Mouse (Mus musculus) regulatory T cell (primary cell): ENCODE data around the gene Cflar.

ENCODE experiments used
- in situ Hi-C: fragments of 300-600 bp; cut with MboI, MseI; formaldehyde crosslinking; loops from one replicate; pipeline ENCODE4 v1.15.1; 2025; ENCODE audit warnings: high pct_unique_total_duplicates

The Cflar gene

DNA sequence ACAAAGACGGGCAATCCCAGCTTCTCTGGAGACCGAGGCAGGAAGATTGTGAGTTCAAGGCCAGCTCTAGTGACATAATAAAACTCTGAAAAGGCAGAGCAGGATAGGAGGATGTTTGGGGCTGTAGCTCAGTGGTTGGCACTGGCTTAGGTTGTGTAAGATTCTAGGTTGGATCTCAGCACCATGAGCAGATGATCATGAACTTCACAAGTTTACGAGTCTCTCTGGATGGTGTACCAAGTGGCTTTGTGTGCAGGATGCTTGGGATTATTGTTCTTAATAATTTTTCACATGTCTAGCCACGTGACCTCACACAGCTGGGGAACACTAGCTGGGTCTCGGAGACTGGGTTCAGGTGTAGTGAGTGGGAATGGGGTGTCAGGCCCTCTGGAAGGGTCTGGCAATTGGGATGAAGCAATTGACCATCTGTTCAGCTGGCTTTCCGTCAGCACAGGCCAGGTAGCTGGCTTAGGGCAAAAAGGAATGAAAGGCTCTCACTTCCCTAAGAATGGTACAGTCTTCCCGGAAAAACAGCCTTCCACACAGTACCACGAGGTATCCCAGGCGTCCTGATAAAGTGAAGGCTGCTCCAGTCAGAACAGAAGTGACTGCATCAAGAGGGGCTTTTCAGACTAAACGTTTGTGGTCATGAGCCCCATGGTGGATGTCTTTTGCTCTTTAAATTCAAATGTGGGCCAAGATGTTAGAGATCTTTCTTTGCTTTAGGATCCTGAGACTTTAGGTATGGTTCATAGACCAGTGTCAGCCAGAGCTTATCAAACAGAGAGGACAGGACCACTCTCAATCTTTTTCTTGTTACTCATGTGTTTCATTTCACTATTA, 16.7 kb downstream of the Cflar start:
- in situ Hi-C loops, result no loop called here

GRCm38 (mm10) chr1:58728590-58728868, 17.2 kb downstream of the Cflar start:
- in situ Hi-C loops, result no loop called here

DNA sequence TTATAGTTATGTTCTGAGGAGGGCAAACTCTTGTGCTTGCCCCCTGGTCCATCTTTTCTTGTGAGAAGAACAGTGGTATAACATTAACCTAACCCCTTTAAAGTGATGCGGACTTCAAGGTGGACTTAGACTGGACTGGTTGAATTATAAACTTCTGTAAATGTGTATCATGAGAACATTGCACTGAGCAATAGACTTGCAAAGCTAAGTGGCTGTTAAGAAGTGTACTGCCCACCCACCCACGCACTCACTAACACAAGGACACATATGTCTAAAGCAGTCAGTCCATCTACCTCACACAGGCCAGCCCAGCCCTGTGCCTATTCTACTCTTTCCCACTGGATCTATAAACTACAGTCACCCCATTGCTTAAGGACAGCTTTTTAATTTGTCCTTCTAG, 22.3 kb downstream of the Cflar start:
- in situ Hi-C loops, result no loop called here

GRCm38 (mm10) chr1:58734043-58734920, 23.0 kb downstream of the Cflar start:
- in situ Hi-C loops, result no loop called here

GRCm38 (mm10) chr1:58735962-58736361, 24.7 kb downstream of the Cflar start:
- in situ Hi-C loops, result no loop called here

- in situ Hi-C loops, result no loop called here
These were observed 25.7 kb downstream of the Cflar start for GRCm38 (mm10) chr1:58736968-58737367.

DNA sequence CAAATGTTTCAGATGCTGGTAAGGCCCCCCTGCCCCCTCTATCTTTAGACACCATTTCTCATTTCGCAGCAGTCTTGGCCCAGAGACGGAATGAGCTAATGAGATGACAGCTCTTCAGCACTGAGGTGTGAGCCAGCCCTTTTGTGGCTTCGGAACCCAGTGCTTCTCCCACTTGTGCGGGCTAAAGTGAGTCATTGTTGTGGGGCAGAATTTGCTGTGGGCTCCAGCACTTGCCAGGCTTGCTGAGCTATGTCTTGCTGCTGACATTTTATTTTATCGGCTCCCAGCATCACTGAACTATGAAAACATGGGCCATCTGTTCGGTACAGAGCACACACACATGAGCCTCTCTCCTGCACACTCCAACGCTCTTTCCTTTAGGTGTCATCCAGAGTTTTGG, 28.2 kb downstream of the Cflar start:
- in situ Hi-C loops, result no loop called here

GRCm38 (mm10) chr1:58742571-58743021, 31.3 kb downstream of the Cflar start:
- in situ Hi-C loops, result no loop called here

DNA sequence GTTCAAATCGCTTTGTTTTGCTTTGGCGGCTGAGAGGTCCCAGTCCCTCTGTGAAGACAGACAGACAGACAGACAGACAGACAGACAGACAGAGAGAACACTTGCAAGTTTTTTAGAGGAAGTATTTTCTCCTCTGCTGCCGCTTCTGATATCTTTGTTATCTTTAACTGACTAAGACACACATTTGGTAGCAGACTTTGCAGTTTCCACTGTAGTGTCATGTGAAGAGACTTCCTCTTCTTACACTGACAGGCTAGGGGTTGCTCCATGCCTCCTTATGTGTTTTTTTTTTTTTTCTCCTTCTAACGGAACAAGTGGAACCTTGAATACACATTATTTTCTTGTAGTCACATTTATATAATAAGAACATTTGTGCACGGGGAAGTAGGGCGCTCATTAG, 31.9 kb downstream of the Cflar start:
- in situ Hi-C loops, result no loop called here

DNA sequence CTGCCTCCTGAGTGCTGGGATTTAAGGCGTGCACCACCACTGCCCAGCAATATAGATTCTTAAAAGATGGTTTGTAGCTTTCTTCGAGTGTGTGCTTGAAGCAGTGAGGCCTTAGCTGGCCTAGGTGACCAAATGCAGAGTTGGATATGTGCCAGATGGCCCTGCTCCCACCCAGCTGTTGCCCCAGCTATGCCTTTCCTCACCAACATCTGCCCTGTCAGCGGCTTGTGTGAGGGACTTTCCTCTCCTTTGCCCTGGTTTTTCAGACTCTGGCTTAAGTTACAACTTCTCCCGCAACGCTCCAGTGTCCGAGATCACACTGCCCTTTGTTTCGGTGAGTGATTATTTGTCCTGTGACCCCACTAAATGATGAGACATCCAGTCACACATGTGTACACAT, 33.3 kb downstream of the Cflar start:
- in situ Hi-C loops, result no loop called here

DNA sequence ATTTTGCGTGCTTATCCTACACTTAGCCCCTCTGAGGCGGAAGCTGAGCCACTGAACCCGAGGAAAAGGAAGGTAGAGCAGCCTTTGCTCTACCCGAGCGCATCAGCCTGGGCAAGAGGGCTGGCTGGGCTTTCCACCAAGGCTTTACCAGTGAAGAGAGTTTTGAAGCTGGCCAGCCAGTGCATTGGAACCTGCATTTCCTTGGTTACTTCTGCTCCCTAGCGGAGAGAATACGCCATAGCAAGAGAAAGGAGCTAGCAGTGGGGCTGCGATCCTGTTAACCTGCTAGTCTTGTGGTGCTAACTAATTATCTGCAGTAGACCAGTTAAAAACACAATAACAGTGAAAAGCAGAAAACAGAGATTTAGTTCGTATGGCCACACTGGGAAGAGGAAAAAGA, 35.6 kb downstream of the Cflar start:
- in situ Hi-C loops, result no loop called here

GRCm38 (mm10) chr1:58759451-58759850, 48.1 kb downstream of the Cflar start:
- in situ Hi-C loops, result no loop called here

DNA sequence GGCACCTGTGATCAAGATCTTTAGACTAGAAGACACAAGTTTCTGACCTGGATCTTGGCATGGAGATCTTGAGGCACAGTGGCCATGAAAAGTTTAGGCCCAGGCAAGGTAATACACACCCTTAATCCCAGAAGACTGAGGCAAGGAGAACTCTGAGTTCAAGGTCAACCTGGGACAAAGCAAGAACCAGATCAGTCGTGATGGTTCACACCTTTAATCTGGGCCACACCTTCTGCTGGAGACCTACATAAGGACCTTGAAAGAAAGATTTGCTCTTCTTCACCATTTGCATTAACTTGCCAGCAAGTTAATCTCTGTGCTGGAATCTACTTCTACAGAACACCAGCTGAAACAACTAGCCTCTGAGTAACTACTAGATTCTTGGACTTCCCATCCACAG, 49.3 kb downstream of the Cflar start:
- in situ Hi-C loops, result loop anchor here (10.0 kb wide), 1 partner anchor 364 kb away; the partner anchor contains the start of gene Tmem237

DNA sequence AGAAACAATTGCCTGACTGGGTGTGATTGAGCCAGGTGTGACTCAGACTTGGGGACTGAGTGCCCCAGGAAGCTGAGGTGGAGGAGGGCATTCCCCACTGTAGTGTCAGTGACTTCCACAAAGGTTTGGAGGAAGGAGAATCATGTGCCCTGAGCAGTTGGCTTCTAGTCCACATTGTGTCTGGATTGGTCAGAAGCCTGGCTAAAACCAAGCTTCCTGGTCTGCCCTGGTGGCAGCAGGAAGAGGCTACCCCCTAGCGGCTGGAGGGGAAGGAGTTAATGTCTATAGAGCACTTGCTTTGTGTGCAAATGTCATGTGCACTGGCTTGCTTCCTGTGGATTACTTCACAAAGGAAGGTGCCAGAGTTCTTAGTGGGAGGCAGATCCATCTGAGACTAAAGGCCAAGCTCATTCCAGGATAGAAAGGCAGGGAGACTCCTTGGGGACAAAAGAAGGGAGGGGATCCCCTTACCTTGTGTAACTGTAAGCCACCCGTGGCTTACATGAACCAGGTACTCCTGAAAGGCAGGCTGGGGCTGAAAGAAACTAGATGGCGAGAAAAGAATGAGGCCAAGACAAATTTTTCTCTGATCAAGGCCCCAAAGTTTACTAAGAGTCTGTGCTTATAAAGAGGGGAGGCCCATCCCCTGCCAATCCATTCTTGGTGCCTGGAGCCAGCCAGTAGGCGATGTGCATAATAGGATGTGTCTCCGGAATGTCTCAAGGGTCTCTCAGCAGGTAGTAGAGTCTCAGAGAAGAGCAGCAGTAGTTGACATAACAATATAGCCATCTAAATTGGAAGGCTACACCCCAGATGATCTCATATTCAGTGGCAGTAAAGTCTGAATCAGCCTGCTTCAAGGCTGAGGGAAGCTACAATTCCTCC, 50.3 kb downstream of the Cflar start:
- in situ Hi-C loops, result loop anchor here (10.0 kb wide), 1 partner anchor 363 kb away; the partner anchor contains the start of gene Tmem237

- in situ Hi-C loops, result loop anchor here (10.0 kb wide), 1 partner anchor 362 kb away; the partner anchor contains the start of gene Tmem237
These were observed 51.3 kb downstream of the Cflar start for GRCm38 (mm10) chr1:58762576-58762975.

GRCm38 (mm10) chr1:58766446-58766845, 55.1 kb downstream of the Cflar start:
- in situ Hi-C loops, result loop anchor here (5.0 to 10.0 kb wide), 2 partner anchors 231 to 358 kb away; partner anchors contain the start of gene Tmem237

GRCm38 (mm10) chr1:58769136-58769535, 57.8 kb downstream of the Cflar start:
- in situ Hi-C loops, result loop anchor here (5.0 to 10.0 kb wide), 2 partner anchors 228 to 356 kb away; partner anchors contain the start of gene Tmem237

GRCm38 (mm10) chr1:58769701-58770100, 58.4 kb downstream of the Cflar start:
- in situ Hi-C loops, result loop anchor here (5.0 to 10.0 kb wide), 2 partner anchors 228 to 355 kb away; partner anchors contain the start of gene Tmem237

DNA sequence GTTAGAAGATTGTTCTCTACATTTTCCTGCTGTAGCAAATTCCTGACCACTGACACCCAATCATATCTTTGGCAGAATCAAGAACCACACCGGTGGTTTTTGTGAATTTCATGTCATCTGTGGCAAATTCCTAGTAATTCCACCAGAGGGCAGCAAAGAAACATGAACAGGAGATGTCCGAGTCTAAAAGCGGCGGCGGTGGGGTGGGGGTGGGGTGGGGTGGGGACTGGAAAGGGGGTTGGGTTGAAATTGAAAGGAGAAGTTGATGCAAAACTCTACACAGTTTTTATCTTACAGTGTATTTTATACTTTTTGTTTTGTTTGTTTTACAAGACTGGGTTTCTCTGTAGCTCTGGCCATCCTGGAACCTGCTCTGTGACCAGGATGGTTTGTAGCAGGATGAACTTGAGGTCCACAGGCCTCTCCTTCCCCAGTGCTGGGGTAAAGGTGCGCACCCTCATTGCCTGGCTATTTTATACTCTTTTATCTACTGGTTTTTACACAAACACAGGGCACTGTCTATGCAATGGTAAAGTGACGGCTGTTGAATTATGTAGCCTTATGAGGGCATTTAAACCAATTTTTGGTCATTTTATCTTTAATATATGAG, 58.9 kb downstream of the Cflar start:
- in situ Hi-C loops, result no loop called here

DNA sequence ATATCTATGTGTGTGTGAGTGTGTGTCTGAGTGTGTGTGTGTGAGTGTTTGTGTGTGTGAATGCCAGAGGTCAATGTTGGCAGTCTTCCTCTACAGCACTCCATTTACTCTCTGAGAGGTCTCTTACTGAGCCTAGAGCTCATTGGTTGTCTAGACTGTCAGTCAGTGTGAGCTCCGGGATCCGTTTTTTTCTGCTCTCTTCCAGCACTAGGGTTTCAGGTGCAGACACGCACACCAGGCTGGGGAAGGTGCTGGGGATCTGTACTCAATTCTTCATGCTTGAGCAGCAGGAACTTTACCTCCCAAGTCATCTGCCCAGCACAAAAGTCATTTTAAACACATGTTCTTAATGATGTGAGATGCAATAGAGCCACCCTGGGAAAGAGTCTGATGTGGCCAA, 60.8 kb downstream of the Cflar start:
- in situ Hi-C loops, result no loop called here

GRCm38 (mm10) chr1:58773280-58773679, 62.0 kb downstream of the Cflar start:
- in situ Hi-C loops, result no loop called here
